Mouse (Mus musculus) hindbrain, embryonic 13.5 days (tissue): Measurements from ENCODE around the gene Acr. TPM values are rescaled to one million over a fixed set of nuclear protein-coding genes. Genes with fewer than 3 reads are reported as not detected.
A peak's percentile ranks its signal among the peaks of the same experiment; 100 is the strongest.

ENCODE experiments used
- ATAC-seq: fragments of 200-750 bp; cut with Nextera tagmentation; 2 replicates; pipeline ENCODE4 v1.8.0; 2017; ENCODE audit warnings: moderate TSS enrichment; ENCODE audit not compliant: low FRiP score
- H3K27ac ChIP-seq: fragments of 300-500 bp; sonication (generic); 2 replicates; pipeline ENCODE4 v1.5.1; 2015; ENCODE audit warnings: inconsistent platforms, mild to moderate bottlenecking, moderate library complexity
- H3K27me3 ChIP-seq: fragments of 300-500 bp; sonication (generic); 2 replicates; pipeline ENCODE4 v1.6.1; 2015; ENCODE audit warnings: mild to moderate bottlenecking, inconsistent platforms
- H3K36me3 ChIP-seq: fragments of 300-500 bp; sonication (generic); 2 replicates; pipeline ENCODE4 v1.6.1; 2015; ENCODE audit warnings: mild to moderate bottlenecking, inconsistent platforms
- H3K4me1 ChIP-seq: fragments of 300-500 bp; sonication (generic); replicated peaks from 2 replicates; pipeline ENCODE4 v1.6.1; 2015; ENCODE audit warnings: inconsistent platforms
- H3K4me2 ChIP-seq: fragments of 300-500 bp; sonication (generic); 2 replicates; pipeline ENCODE4 v1.6.1; 2015; ENCODE audit warnings: inconsistent platforms, mild to moderate bottlenecking, moderate library complexity
- H3K4me3 ChIP-seq: fragments of 300-500 bp; sonication (generic); 2 replicates; pipeline ENCODE4 v1.5.1; 2015; ENCODE audit warnings: mild to moderate bottlenecking, inconsistent platforms
- H3K9ac ChIP-seq: fragments of 300-500 bp; sonication (generic); 2 replicates; pipeline ENCODE4 v1.6.1; 2015; ENCODE audit warnings: mild to moderate bottlenecking, inconsistent platforms
- H3K9me3 ChIP-seq: fragments of 300-500 bp; sonication (generic); 2 replicates; pipeline ENCODE4 v1.6.1; 2016; ENCODE audit warnings: inconsistent platforms
- WGBS: fragments of 180-500 bp; shearing (Covaris S2); methylation state at CpG from one replicate; pipeline ENCODE4 v1.1.7; 2015; 5-methylcytosine and 5-hydroxymethylcytosine counted together
- polyA plus RNA-seq: library from polyadenylated mRNA; unstranded; fragments of >200 nt; fragmentation: Nextera tagmentation; extraction: Ambion mirVana; gene quantifications from 2 replicates; pipeline ENCODE4 v1.2.1, GENCODE M21; 2015

Gene Acr
- 1.5 and 2.0 TPM in 2 replicates for polyA plus RNA-seq

DNA sequence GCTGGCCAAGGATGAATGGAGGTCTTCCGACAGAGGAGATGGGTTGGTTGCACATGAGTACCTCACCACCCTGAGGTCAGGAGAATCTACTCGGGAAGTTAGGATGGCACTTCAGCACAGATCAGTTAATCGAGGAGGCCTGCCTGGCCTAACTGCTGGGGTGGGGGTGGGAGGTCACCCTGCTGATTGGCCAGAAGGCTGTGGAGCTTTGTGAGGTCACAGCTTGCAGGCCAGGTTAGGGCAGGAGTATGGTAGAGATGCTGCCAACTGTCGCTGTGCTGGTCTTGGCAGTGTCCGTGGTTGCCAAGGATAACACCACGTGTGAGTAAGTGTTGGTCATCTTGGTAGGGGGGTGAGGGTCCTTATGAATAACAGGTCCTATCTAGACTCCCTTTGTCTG, at the start of gene Acr:
Gene Acr, plus strand, starts transcription at position 213 of the 400 bp plus-strand sequence.
- WGBS, result 90% methylated on average over 6 of the region's 6 CpGs

GRCm38 (mm10) chr15:89521951-89522350, 46.2 kb upstream of the Acr start:
- Histone ChIP-seq H3K4me2 (no peak overlapping the region), H3K9me3 (no peaks in the 10 kb centered on the region), H3K9ac (no peak overlapping the region), H3K27ac (no peak overlapping the region), H3K4me1 (peaks cover 14% of the 10 kb centered on the region), H3K4me3 (no peak overlapping the region), H3K36me3 (peaks cover 15% of the 10 kb centered on the region; the same call in 1 of the 2 replicates), H3K27me3 (peaks cover 46% of the 10 kb centered on the region)
- WGBS, result 78% methylated on average over 7 of the region's 7 CpGs
- ATAC-seq, result no peak

More for the DNA sequence above, at the start of gene Acr:
- H3K4me2 ChIP-seq, result no peak within 1 kb of the TSS
- no peak within 1 kb of the TSS for H3K27ac ChIP-seq
- H3K27me3 ChIP-seq, result no peaks in the 10 kb centered on the region
- no peak for ATAC-seq
- H3K4me1 ChIP-seq, result no peaks in the 10 kb centered on the region
- no peak within 1 kb of the TSS for H3K9ac ChIP-seq
- H3K9me3 ChIP-seq, result no peaks in the 10 kb centered on the region
- H3K36me3 ChIP-seq, result peaks cover 11% of the 10 kb centered on the region
- H3K4me3 ChIP-seq, result no peak within 1 kb of the TSS

DNA sequence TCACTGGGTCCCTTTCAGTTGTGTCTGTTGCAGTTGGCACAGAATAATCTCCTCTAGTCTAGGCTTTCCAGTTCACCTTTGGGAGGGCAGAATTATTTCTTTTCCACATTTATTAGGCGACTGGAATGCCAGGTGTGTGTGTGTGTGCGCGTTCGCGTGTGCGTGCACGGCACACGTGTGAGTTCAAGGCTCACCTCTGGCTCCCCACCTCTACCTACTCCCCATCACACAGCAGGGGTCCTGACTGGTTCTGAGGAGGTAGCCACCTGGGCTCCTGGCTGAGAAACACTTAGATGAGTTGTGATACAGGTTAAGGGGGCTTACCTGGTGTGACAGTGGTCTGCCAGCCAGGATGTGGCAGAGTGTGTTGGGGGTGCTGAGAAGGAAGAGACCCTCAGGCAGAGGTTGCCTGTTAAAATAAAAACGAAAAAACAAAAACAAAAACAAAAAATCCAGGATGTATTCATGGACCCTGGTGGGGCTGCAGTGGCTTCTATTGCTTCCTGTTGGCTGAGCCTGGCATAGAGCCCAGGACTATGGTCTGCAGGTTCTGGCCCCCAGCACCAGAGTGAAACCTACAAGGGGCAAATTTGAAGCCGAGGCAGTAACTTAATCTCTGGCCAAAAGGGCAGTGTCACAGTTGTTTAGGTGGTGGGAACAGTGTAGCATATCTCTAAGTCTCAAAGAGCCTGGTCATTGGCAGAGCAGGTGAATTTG, 45.4 kb upstream of the Acr start:
- H3K4me3 ChIP-seq, result peak overlapping the region; percentile 67

DNA sequence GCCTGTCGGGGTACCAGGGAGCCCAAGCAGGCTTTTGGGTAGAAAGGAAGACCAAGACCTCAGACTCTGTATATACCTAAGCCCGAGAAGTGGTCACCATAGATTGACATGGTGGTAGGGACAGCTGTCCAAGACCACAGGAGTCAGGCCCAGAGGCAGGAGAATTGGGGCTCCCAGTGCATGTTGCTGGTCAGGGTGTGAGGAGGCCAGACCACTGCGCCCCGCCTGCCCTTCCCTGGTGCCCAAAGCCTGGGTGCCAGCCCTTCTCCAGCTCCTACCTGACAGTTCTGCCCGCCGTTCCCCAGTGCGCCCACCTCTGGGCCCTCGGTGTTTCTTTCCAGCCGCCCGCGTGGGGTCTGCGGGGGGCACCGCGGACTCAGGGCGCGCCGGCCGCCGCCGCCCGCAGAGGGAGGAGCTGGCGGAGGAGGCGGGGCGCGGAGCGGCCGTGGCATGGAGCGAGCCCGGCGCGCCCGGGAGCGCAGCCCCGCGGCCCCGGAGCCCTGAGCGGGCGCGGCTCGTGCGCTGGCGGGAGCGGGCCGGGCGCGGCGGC, 44.8 kb upstream of the Acr start:
- H3K27me3 ChIP-seq, result peaks cover 46% of the 10 kb centered on the region
- peak overlapping the region; percentile 94 for H3K4me2 ChIP-seq
- peak overlapping the region; percentile 67 for H3K9ac ChIP-seq
- H3K4me1 ChIP-seq, result peaks cover 21% of the 10 kb centered on the region
- ATAC-seq, result peak; percentile 56; the same call in 1 of the 2 replicates
- 10% methylated on average over 32 of the region's 47 CpGs for WGBS
- H3K9me3 ChIP-seq, result no peaks in the 10 kb centered on the region
- peaks cover 15% of the 10 kb centered on the region; the same call in 1 of the 2 replicates for H3K36me3 ChIP-seq
- no peak overlapping the region for H3K27ac ChIP-seq
- peak overlapping the region; percentile 67 for H3K4me3 ChIP-seq

More for the DNA sequence above, 45.4 kb upstream of the Acr start:
- H3K9me3 ChIP-seq, result no peaks in the 10 kb centered on the region
- H3K27ac ChIP-seq, result no peak overlapping the region
- H3K27me3 ChIP-seq, result peaks cover 46% of the 10 kb centered on the region
- H3K4me1 ChIP-seq, result peaks cover 18% of the 10 kb centered on the region
- peaks cover 15% of the 10 kb centered on the region; the same call in 1 of the 2 replicates for H3K36me3 ChIP-seq
- H3K4me2 ChIP-seq, result peak overlapping the region; percentile 94
- WGBS, result 87% methylated on average over 10 of the region's 10 CpGs
- 0 out of 2 replicates have a peak, but pooled peaks have one; percentile 4 for ATAC-seq
- H3K9ac ChIP-seq, result no peak overlapping the region

DNA sequence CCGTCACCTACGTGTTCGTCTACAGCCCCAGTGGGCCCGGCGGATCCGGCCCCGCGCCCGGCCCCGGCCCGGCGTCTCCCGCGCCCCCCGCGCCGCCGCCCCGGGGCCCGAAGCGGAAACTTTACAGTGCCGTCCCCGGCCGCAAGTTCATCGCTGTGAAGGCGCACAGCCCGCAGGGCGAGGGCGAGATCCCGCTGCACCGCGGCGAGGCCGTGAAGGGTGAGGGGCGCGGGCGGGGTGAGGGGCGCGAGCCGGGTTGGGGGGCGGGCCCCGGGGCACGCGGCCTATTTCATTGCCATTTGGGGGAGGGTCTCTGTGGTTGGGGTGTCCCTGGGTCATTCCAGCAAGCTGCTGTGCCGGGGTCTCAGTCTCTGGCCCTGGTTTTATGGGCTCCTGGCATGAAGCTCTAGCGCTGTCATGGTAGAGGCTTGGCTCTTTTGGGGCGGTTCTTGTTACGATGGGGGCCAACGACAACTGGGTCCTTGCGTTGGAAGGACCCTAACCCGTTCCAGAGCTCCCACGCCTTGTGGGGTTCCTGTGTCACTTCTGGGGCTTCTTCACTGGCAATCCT, 44.0 kb upstream of the Acr start:
- 9% methylated on average over 46 of the region's 52 CpGs for WGBS
- ATAC-seq, result no peak
- H3K4me1 ChIP-seq, result peaks cover 21% of the 10 kb centered on the region
- peak overlapping the region; percentile 67 for H3K4me3 ChIP-seq
- H3K9me3 ChIP-seq, result no peaks in the 10 kb centered on the region
- no peak overlapping the region for H3K27ac ChIP-seq
- H3K36me3 ChIP-seq, result peaks cover 15% of the 10 kb centered on the region; the same call in 1 of the 2 replicates
- H3K9ac ChIP-seq, result peak overlapping the region; percentile 80
- H3K4me2 ChIP-seq, result peak overlapping the region; percentile 94
- H3K27me3 ChIP-seq, result peaks cover 46% of the 10 kb centered on the region

- Histone ChIP-seq H3K36me3 (peaks cover 15% of the 10 kb centered on the region; the same call in 1 of the 2 replicates), H3K4me3 (peak overlapping the region; percentile 67), H3K27me3 (peaks cover 46% of the 10 kb centered on the region), H3K9ac (peak overlapping the region; percentile 80; the same call in 1 of the 2 replicates), H3K9me3 (no peaks in the 10 kb centered on the region), H3K4me1 (peaks cover 21% of the 10 kb centered on the region), H3K27ac (no peak overlapping the region), H3K4me2 (peak overlapping the region; percentile 94)
- WGBS, result 73% methylated on average over 8 of the region's 8 CpGs
- ATAC-seq, result 0 out of 2 replicates have a peak, but pooled peaks have one; percentile 30
These were observed 43.3 kb upstream of the Acr start for GRCm38 (mm10) chr15:89524611-89525415.

GRCm38 (mm10) chr15:89525464-89525863, 42.7 kb upstream of the Acr start:
- Histone ChIP-seq H3K9ac (no peak overlapping the region), H3K27ac (no peak overlapping the region), H3K4me1 (peaks cover 26% of the 10 kb centered on the region), H3K9me3 (no peaks in the 10 kb centered on the region), H3K4me2 (no peak overlapping the region), H3K36me3 (peaks cover 15% of the 10 kb centered on the region; the same call in 1 of the 2 replicates), H3K27me3 (peaks cover 46% of the 10 kb centered on the region), H3K4me3 (no peak overlapping the region)
- no peak for ATAC-seq
- whole genome bisulfite sequencing, result 92% methylated on average over 8 of the region's 8 CpGs

- Histone ChIP-seq H3K9ac (no peak overlapping the region), H3K36me3 (peaks cover 15% of the 10 kb centered on the region; the same call in 1 of the 2 replicates), H3K4me1 (peaks cover 26% of the 10 kb centered on the region), H3K4me3 (no peak overlapping the region), H3K27me3 (peaks cover 46% of the 10 kb centered on the region), H3K9me3 (no peaks in the 10 kb centered on the region), H3K27ac (no peak overlapping the region), H3K4me2 (no peak overlapping the region)
- ATAC-seq, result no peak
- 76% methylated on average over 7 of the region's 7 CpGs for WGBS
These were observed 42.2 kb upstream of the Acr start for GRCm38 (mm10) chr15:89525896-89526295.

- WGBS, result 93% methylated on average over 19 of the region's 19 CpGs
- no peak overlapping the region for H3K4me3 ChIP-seq
- peaks cover 37% of the 10 kb centered on the region for H3K27me3 ChIP-seq
- ATAC-seq, result no peak
- H3K27ac ChIP-seq, result no peak overlapping the region
- H3K36me3 ChIP-seq, result peaks cover 11% of the 10 kb centered on the region; the same call in 1 of the 2 replicates
- no peak overlapping the region for H3K4me2 ChIP-seq
- no peak overlapping the region for H3K9ac ChIP-seq
- H3K4me1 ChIP-seq, result peaks cover 26% of the 10 kb centered on the region
- H3K9me3 ChIP-seq, result no peaks in the 10 kb centered on the region
These were observed 41.3 kb upstream of the Acr start for GRCm38 (mm10) chr15:89526776-89527325.

- Histone ChIP-seq H3K9me3 (no peaks in the 10 kb centered on the region), H3K4me3 (no peak overlapping the region), H3K4me1 (peaks cover 32% of the 10 kb centered on the region), H3K9ac (no peak overlapping the region), H3K27me3 (peaks cover 31% of the 10 kb centered on the region), H3K4me2 (no peak overlapping the region), H3K36me3 (peaks cover 11% of the 10 kb centered on the region; the same call in 1 of the 2 replicates), H3K27ac (no peak overlapping the region)
- WGBS, result 73% methylated on average over 7 of the region's 7 CpGs
- no peak for ATAC-seq
These were observed 40.7 kb upstream of the Acr start for GRCm38 (mm10) chr15:89527466-89527865.

DNA sequence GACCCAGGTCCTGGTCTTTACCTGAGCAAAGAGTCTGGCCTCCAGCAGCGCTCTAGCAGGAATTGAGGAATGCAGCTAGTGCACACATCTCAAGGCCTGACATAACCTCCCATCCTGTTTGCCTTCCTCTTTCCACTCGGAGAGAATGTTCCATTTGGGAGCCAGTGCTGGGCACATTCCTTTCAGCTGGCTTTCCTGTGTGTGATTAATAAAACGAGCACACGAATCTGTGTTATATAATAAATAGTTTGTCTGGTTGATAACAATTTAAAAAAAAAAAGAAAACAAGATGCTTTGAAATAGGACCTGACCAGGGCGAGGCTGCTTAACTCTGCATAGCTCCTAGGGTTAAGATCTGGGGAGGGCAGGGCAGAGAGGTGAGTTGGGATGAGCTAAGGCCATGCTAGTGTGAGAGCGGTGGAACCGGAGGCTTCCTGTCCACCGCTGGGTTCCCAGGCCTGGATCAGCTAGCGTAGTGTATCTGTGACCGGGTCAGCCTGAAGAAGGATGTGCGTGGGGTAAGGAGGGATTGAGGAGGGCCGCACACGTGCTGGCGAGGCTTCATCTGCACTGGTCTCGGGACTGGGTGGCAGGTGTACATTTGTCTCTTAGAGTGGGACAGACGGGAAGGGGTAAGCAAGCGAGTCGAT, 39.8 kb upstream of the Acr start:
- 92% methylated on average over 18 of the region's 18 CpGs for WGBS
- ATAC-seq, result no peak
- no peak overlapping the region for H3K27ac ChIP-seq

More for the DNA sequence above, 39.8 kb upstream of the Acr start:
- Histone ChIP-seq H3K4me1 (peaks cover 39% of the 10 kb centered on the region), H3K9me3 (no peaks in the 10 kb centered on the region), H3K27me3 (peaks cover 22% of the 10 kb centered on the region), H3K36me3 (peaks cover 11% of the 10 kb centered on the region; the same call in 1 of the 2 replicates), H3K4me3 (no peak overlapping the region), H3K4me2 (no peak overlapping the region), H3K9ac (no peak overlapping the region)
